Mouse (Mus musculus) stomach, postnatal 0 days (tissue): Measurements from ENCODE around the gene 2010003K11Rik. TPM values are rescaled to one million over a fixed set of nuclear protein-coding genes. Genes with fewer than 3 reads are reported as not detected.

ENCODE experiments used
- ATAC-seq: fragments of 200-750 bp; cut with Nextera tagmentation; 2 replicates; pipeline ENCODE4 v1.8.0; 2017; ENCODE audit not compliant: low FRiP score, low TSS enrichment
- DNase-seq: peaks from one replicate; pipeline ENCODE4 v3.0.0-alpha.2; 2016; ENCODE audit warnings: low spot score
- H3K27ac ChIP-seq: fragments of 300-500 bp; sonication (generic); replicated peaks from 2 replicates; pipeline ENCODE4 v1.5.1; 2014; ENCODE audit warnings: mild to moderate bottlenecking, control low read depth
- H3K27me3 ChIP-seq: fragments of 300-500 bp; sonication (generic); 2 replicates; pipeline ENCODE4 v1.6.1; 2014; ENCODE audit warnings: low read length; ENCODE audit not compliant: control insufficient read depth, insufficient read depth
- H3K36me3 ChIP-seq: fragments of 300-500 bp; sonication (generic); 2 replicates; pipeline ENCODE4 v1.6.1; 2014; ENCODE audit warnings: low read length, mixed read lengths; ENCODE audit not compliant: control insufficient read depth, insufficient read depth
- H3K4me1 ChIP-seq: fragments of 300-500 bp; sonication (generic); replicated peaks from 2 replicates; pipeline ENCODE4 v1.6.1; 2014; ENCODE audit warnings: antibody characterized with exemption; ENCODE audit not compliant: control insufficient read depth, insufficient read depth
- H3K4me2 ChIP-seq: fragments of 300-500 bp; sonication (generic); replicated peaks from 2 replicates; pipeline ENCODE4 v1.6.1; 2014; ENCODE audit warnings: low read depth, mild to moderate bottlenecking, control low read depth, moderate library complexity
- H3K4me3 ChIP-seq: fragments of 300-500 bp; sonication (generic); 2 replicates; pipeline ENCODE4 v1.5.1; 2014; ENCODE audit warnings: low read depth, low read length, control low read depth
- H3K9ac ChIP-seq: fragments of 300-500 bp; sonication (generic); 2 replicates; pipeline ENCODE4 v1.6.1; 2014; ENCODE audit warnings: mild to moderate bottlenecking, low read length, control low read depth, mixed read lengths
- H3K9me3 ChIP-seq: fragments of 300-500 bp; sonication (generic); 2 replicates; pipeline ENCODE4 v1.6.1; 2016; ENCODE audit warnings: low read length; ENCODE audit not compliant: control insufficient read depth
- CTCF ChIP-seq: IDR thresholded peaks from 2 replicates; pipeline ENCODE4 v1.5.1; 2016; ENCODE audit warnings: antibody characterized with exemption, low read depth, mild to moderate bottlenecking, moderate library complexity
- EP300 ChIP-seq: optimal IDR thresholded peaks from 2 replicates; pipeline ENCODE3; 2016; ENCODE audit warnings: antibody characterized with exemption
- WGBS: fragments of 180-500 bp; shearing (Covaris S2); extraction: QIAGEN DNeasy Blood & Tissue Kit; methylation state at CpG from one replicate; pipeline ENCODE4 v1.1.7; 2014; 5-methylcytosine and 5-hydroxymethylcytosine counted together
- polyA plus RNA-seq: library from polyadenylated mRNA; unstranded; fragments of >200 nt; fragmentation: Nextera tagmentation; extraction: Ambion mirVana; gene quantifications from 2 replicates; pipeline ENCODE4 v1.2.1, GENCODE M21; 2015

2010003K11Rik gene
- polyA plus RNA-seq, 1 experiment from 2014 or later: 1.5 TPM

DNA sequence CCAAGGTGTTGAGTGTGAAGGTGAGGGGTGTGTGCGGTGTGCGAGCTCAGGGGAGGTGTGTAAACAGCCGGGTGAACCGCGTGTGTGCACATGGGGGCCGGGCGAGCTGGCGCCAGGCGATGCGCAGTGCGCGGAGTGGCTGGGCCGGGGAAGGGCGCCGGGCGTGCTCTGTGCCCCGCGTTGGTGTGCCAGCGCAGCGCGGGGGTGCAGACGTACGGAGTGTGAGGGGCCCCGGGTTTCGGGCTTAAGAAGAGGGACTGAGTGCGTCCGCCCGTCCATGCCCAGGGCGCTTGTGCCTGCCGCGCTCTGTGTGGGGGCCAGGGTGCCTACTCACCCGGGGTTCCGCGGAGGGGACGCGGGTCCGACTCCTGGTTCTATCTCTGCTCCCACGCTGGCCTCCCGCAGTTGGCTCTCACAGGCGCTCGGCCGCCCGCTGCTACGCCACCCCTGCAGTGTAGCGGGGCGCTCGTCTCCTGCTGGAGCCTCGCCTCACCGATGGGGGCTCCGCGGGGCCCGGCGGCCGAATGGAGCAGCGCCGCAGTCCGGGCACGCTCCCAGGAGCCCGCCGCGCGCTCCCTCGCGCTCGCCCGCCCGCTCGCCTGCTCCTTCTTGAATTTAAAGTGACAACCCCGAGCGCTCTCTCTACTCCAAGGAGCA is 21.7 kb downstream of the 2010003K11Rik start:
- TF ChIP-seq EP300: no peak
- TF ChIP-seq CTCF: peak; percentile 25; the same call in 1 of the 2 replicates
- Histone ChIP-seq H3K4me2 (peak overlapping the region; percentile 93), H3K36me3 (no peaks in the 10 kb centered on the region), H3K27ac (peak overlapping the region; percentile 24; the same call in 1 of the 2 replicates), H3K4me3 (peak overlapping the region; percentile 52), H3K9me3 (no peaks in the 10 kb centered on the region), H3K27me3 (no peaks in the 10 kb centered on the region; the same call in 1 of the 2 replicates), H3K9ac (peak overlapping the region; percentile 68), H3K4me1 (no peaks in the 10 kb centered on the region)
- ATAC-seq (peak; percentile 67), DNase-seq (peak; percentile 75)
- under 1% methylated on average over 68 of the region's 70 CpGs for WGBS

DNA sequence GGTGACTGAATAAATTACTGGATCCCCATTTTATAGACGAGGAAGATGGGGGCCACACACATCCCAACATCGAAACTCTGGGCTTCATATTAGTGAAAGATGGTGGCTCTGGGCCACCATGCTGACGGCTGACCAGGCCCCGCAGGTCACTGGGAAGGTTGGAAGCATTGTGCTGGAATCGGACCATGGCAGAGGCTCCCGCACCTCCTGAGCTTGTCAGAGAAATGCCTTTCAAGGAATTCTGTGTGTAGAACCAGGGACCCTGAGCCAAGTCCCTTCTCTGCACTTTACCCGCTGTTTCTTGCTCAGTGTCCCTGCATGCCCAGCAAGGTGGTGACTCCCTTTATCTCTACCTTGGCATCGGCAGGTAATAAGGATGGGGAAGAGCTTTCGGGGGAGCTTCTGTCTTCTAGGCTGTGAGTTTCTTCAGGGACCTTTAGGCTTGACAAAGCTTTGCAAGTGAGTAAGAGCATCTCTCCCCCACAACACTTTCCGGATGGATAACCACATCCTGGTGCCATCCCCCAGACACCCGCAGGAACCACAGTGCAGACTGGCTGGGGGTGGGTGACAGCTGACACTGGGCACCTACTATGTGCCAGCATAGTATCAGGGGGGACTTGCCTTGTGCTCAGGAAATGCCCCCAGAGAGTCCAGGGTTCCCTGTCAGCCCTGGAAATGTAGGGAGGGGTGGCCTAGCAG is 23.0 kb downstream of the 2010003K11Rik start:
- Histone ChIP-seq H3K27ac (no peak overlapping the region), H3K36me3 (no peaks in the 10 kb centered on the region), H3K4me2 (no peak overlapping the region), H3K9ac (no peak overlapping the region), H3K27me3 (no peaks in the 10 kb centered on the region; the same call in 1 of the 2 replicates), H3K4me1 (no peaks in the 10 kb centered on the region), H3K9me3 (no peaks in the 10 kb centered on the region), H3K4me3 (no peak overlapping the region)
- TF ChIP-seq EP300 (no peak), CTCF (no peak)
- ATAC-seq: no peak
- no peak for DNase-seq
- 84% methylated on average over 11 of the region's 11 CpGs for WGBS

DNA sequence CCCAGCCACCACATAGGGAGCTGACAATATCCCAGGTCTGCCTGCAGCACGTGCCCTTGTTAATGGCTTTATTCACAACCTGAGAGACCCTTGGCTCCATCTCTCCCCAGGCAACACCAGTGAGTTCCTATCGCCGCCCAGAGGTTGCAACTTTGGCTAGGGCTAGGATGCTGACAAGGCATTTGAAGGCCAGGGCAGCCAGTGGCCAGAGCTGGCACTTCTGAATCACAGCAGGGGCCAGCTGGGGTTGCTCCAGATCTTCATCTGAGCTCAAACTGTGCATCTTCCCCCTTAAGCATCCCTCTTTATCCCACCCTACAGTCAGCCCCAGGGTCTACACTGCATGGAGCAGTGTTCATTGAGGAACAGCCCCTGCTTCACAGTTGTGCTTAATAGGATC is 23.6 kb downstream of the 2010003K11Rik start:
- Histone ChIP-seq H3K4me3 (no peak overlapping the region), H3K27me3 (no peaks in the 10 kb centered on the region; the same call in 1 of the 2 replicates), H3K9me3 (no peaks in the 10 kb centered on the region), H3K4me2 (no peak overlapping the region), H3K4me1 (no peaks in the 10 kb centered on the region), H3K27ac (no peak overlapping the region), H3K9ac (no peak overlapping the region), H3K36me3 (no peaks in the 10 kb centered on the region)
- ATAC-seq (no peak), DNase-seq (no peak)
- TF ChIP-seq EP300 (no peak), CTCF (no peak)
- 62% methylated on average over 3 of the region's 3 CpGs for WGBS

DNA sequence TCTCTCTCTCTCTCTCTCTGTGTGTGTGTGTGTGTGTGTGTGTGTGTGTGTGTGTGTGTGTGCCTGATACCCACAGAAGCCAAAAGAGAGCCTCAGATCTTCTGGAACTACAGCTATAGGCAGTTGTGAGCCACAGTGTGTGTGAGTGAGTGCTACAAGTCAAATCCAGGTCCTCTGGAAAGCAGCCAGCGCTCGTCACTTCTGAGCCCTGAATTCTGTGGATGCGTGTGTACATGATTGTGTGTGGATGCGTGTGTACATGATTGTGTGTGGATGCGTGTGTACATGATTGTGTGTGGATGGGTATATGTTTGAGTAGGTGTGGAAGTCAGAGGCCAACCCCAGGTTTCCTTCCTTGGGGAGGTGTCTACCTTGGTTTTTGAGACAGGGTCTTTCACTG is 24.8 kb downstream of the 2010003K11Rik start:
- Histone ChIP-seq H3K9ac (no peak overlapping the region), H3K4me2 (no peak overlapping the region), H3K36me3 (no peaks in the 10 kb centered on the region), H3K4me1 (no peaks in the 10 kb centered on the region), H3K27me3 (no peaks in the 10 kb centered on the region; the same call in 1 of the 2 replicates), H3K9me3 (no peaks in the 10 kb centered on the region), H3K27ac (no peak overlapping the region), H3K4me3 (no peak overlapping the region)
- TF ChIP-seq CTCF: no peak
- 80% methylated on average over 5 of the region's 5 CpGs for WGBS
- DNase-seq: no peak
- ATAC-seq: no peak

DNA sequence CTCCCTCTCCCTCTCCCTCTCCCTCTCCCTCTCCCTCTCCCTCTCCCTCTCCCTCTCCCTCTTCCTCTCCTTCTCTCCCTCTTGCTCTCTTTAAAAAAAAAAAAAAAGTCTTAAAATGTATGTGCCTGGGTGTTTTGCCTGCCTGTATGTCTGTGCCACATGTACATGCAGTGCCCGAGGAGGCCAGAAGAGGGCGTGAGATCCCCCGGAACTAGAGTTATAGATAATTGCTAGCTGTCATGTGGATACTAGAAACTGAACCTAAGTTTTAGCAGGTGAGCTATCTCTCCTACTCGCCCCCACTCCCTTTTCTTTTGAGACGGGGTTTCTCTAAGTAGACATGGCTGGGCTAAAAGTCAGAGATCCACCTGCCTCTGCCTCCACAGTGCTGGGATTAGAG is 30.0 kb downstream of the 2010003K11Rik start:
- H3K4me2 ChIP-seq: no peak overlapping the region
- WGBS: 32% methylated on average over 5 of the region's 5 CpGs
- TF ChIP-seq CTCF (peak; percentile 63), EP300 (no peak)
- DNase-seq (peak; percentile 48), ATAC-seq (no peak)
- H3K9me3 ChIP-seq: no peaks in the 10 kb centered on the region
- no peak overlapping the region for H3K9ac ChIP-seq
- no peaks in the 10 kb centered on the region for H3K4me1 ChIP-seq
- H3K4me3 ChIP-seq: no peak overlapping the region
- no peaks in the 10 kb centered on the region for H3K27me3 ChIP-seq
- no peak overlapping the region for H3K27ac ChIP-seq
- no peaks in the 10 kb centered on the region for H3K36me3 ChIP-seq

DNA sequence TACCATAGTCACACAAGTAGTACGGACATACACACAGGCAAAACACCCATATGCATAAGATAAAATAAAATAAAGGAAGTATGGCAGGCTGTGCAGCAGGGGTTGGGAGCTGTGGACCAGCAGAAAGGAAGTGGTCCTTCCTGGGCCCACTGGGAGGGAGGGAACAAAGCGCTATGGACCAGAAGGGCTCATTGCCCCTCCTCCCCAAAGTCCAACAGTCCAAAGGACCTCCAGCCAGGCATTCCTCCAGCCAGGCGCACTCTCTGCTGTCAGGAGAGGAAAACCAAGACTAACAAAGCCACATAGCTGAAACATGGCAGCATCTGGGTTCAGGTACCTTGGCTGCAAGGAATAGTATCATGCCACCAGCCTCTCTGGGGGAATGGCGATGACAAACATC is 33.7 kb downstream of the 2010003K11Rik start:
- Histone ChIP-seq H3K9me3 (no peaks in the 10 kb centered on the region), H3K4me1 (no peaks in the 10 kb centered on the region), H3K27me3 (no peaks in the 10 kb centered on the region), H3K27ac (no peak overlapping the region), H3K36me3 (no peaks in the 10 kb centered on the region), H3K4me2 (no peak overlapping the region), H3K4me3 (no peak overlapping the region), H3K9ac (no peak overlapping the region)
- WGBS: 77% methylated on average over 4 of the region's 4 CpGs
- ATAC-seq: no peak
- DNase-seq: no peak
- TF ChIP-seq CTCF: no peak
- TF ChIP-seq EP300: no peak
